Mouse (Mus musculus) heart, postnatal 10 days (tissue): ENCODE results near the gene Slc16a6. TPM values are rescaled to one million over a fixed set of nuclear protein-coding genes. Genes with fewer than 3 reads are reported as not detected.

Source experiments
- DNase-seq, 2 experiments: peaks; one replicate each; pipeline ENCODE4 v3.0.0; 2021
- intact Hi-C: fragments of 180-260 bp; cut with DNase I; formaldehyde crosslinking; loops from one replicate; pipeline ENCODE4 v1.15.1; 2025
- total RNA-seq, 2 experiments: library from RNA; stranded (reverse); gene quantifications; 2 replicates each; pipeline ENCODE4 v1.2.3; 2021

Gene Slc16a6
- total RNA-seq, 2 experiments from 2014 or later: 13.9 to 14.6 TPM

DNA sequence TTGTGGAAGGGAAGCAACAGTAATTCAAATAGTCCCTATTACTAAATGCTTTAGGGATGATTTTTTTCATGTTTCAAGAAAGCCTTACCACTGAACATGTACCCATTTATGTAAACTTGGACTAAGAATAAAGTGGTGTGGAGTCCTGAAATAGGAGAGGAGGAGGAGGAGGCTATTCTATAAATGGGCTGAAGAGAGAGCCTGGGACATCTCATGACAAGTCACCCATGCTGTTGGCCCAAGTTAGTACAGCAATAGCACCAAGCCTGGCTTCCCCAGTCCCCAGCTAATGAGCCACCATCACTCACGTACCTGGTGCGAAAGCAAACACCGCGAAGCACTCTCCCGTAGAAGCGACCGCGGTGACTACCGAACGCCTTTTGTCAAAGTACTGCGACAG is 15.2 kb downstream of the Slc16a6 start:
- DNase-seq: no peak
- intact Hi-C loops: no loop called here

DNA sequence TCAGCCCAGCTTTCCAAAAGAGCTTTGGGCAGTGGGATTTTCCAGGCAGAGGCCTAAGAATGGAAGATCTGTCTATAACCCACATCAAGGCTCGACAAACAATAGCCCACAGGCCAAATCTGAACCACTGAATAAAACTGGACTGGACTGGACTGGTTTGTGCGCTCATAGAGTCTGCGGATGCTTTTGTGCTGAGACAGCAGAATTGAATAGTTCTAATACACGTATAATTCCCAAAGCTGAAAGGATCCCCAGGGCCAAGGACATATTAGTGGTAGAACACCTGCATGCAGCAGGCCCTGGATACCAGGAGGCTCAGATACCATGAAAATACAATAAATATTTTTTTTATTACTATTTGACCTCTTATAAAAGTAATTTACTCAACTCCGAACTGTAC is 17.1 kb downstream of the Slc16a6 start:
- DNase-seq: no peak
- intact Hi-C loops: no loop called here

DNA sequence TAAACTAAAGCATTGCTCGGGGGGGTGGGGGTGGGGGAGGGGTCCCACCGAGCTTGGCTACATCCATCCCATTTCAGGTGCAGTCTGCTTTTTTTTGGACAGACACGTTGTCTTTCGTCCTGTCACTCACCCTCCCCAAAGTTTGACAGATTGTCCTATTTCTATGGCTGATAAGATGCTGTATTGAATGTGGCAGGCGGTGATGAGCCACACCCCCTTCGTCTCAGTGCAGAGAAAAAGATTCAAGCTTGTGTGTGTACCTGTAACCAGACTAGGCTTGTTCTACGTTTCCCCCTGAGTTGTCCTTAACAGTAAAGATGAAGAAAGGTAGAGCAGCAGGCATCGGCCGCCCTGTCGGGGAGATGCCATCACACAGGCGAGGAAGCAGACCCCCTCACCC is 22.2 kb downstream of the Slc16a6 start:
- no peak for DNase-seq
- intact Hi-C loops: no loop called here

DNA sequence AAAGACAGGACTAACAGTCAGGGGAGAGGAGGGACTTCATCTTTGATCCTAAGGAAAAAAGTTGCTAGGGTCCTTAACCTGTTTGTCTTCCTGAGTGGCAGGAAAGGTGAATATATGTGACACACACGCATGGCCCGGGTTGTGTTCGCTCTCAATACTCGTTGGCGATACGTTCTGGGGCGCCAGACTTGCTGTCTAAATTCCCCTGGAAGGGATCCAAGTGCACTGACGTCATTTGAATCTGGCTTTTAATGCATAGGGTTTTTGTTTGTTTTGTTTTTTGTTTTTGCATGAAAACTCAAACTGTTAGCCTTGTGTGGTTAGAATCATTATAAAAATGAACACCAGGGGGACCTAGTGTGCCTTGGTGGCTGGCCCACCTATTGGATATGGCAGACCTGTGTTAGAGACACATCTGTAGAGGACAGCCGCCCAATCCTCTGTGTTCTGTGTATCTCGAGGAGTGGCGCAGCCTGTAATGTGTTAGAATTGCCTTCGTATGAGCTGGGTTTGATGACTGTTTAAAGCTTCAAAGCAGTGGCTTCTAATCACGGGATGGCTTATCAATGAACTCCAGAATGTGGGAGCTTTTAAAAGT is 27.9 kb downstream of the Slc16a6 start:
- DNase-seq: peak; percentile 55 to 67
- intact Hi-C loops: loop anchor here (1.0 to 2.0 kb wide), 6 partner anchors 27 to 415 kb away; partner anchors contain the start of genes Arsg and Slc16a6

DNA sequence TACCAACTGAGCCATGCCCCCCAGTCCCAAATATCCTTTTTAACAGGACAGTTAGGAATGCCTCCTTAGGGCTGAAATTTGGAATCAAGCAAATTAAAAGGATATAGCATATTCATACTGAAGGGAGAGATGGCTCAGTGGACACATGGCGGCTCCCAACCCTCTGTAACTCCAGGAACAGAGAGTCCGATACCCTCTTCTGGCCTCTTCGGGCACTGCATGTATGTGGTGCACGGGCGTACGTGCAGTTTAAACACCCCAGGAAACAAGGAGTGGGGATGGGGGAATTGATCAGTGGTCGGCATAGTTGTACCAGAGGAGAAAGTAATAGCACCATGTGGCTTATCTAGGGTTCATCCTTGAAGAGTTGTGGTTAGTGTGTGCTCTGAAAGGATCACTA is 28.8 kb downstream of the Slc16a6 start:
- peak; percentile 27 to 45 for DNase-seq
- intact Hi-C loops: loop anchor here (2.0 to 5.0 kb wide), 6 partner anchors 28 to 416 kb away; partner anchors contain the start of genes Arsg and Slc16a6

DNA sequence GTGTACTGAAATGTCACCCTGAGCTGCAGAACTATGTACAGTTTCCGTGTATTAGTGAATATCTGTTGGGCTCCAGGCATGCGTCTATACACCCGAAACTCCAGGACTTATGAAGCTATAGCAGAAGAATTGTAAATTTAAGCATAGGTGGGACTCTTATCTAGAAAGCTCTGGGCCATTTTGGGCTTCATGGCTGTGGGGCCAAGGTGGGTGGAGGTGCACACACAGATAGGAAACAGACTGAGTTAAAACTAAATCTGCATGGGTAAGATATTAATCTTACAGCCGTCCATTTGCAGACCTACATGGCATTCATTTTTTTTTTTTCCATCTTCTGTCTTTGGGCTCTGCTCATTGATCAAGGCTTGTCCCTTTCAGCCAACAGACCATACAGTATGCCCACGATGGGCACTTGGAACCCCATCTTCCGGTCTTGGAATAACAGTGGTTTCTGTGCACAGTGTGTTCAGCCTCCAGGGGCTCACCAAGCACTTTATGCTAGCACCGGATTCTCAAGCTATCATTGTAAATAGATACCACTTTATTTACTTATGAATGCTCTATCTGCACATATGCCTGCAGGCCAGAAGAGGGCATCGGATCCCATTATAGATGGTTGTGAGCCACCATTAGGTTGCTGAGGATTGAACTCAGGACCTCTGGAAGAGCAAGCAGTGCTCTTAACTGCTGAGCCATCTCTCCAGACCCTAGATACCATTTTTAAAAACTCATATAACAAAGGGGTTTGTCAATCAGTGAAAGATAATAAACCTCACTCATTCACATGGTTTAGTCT is 29.7 kb downstream of the Slc16a6 start:
- intact Hi-C loops: loop anchor here (2.0 to 5.0 kb wide), 6 partner anchors 29 to 417 kb away; partner anchors contain the start of genes Arsg and Slc16a6
- no peak for DNase-seq

DNA sequence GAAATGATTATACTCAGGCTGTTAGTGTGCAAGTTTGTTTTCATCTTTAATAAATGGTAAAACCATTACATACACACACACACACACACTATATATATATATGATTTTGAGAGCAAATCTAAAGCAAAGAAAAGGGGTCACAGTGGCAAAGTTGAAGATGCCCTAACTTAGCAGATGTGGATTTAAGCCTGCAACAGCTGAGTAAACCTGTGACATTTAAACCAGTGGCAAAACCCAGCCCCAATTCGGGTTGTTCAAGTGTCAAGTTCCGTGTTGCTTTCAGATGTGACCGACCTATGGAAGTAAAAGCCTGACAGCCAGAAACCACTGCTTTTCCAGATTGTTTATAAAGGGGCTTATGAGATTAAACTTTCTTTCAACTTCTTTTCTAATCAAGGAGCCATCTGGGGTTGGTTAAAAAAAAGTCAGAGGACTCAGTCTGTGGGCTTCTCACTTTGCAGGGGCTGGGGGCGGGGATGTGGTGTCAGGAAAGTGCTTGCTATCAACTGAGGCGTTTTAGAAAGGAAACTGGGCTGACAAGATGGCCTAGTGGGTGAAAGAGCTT is 31.1 kb downstream of the Slc16a6 start:
- intact Hi-C loops: loop anchor here (5.0 kb wide), 2 partner anchors 110 to 125 kb away; no protein-coding TSS in a partner anchor
- DNase-seq: no peak

DNA sequence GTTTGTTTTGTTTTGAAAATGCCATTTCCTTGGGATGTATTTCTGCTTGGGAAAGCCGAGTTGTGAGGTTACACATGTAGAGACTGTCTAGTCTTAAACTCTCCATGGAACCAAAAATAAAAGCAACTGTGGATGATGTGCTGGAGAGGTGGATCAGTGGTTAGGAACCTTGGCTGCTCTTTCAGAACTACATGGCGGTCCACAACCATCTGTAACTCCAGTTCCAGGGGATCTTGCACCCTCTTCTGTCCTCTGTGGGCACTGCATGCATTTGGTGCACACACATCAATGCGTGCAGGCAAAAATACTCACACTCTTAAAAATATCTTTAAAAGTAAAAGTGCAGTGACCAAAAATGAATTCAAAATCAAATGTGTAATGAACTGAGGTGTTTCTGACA is 32.3 kb downstream of the Slc16a6 start:
- intact Hi-C loops: loop anchor here (5.0 kb wide), 2 partner anchors 109 to 124 kb away; no protein-coding TSS in a partner anchor
- peak; percentile 41 to 57 for DNase-seq

DNA sequence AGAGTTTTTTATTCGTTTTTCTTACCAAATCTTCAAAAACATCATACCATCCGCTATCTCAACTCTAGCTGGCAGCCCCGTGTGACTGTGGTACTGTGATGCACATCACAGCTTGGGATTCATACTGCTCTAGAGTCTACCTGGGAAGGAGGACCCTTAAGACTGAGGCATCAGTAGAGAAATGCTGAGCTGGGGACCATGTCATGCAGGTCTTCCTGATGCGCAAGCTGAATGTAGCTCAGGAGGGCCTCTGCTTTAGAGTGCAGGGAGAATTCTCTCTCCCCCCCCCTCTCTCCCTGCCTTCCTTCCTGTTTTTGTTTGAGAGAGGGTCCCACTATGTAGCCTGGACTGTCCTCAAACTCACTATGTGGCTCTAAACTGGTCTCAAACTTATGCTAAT is 32.8 kb downstream of the Slc16a6 start:
- intact Hi-C loops: loop anchor here (5.0 kb wide), 2 partner anchors 108 to 123 kb away; no protein-coding TSS in a partner anchor

DNA sequence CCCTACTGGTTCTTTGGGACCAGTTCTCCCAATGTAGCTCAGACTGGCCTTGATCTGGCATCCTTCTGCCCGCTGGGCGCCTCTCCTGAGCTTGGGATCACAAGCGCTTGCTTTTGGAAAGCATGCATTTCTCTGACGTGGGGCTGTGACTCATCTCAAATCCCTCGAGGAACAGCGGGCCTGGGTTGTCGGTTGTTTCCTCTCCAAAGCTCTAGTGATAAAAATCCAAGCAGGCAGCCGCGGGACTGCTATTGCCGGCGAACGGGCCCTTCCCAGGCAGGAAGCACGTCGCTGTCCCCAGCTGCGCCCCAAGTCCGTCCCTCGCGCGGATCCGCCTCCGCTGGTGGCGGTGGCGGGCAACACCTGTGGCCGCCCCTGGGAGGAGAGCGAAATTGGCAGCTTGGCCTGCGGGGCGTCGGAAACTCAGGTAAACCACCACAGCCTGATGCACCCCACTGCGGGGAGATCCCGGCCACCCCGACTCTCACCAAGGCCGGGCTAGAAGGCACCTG is 33.5 kb downstream of the Slc16a6 start:
- intact Hi-C loops: loop anchor here (5.0 kb wide), 2 partner anchors 108 to 123 kb away; no protein-coding TSS in a partner anchor

More for the DNA sequence above, 32.8 kb downstream of the Slc16a6 start:
- no peak for DNase-seq

DNA sequence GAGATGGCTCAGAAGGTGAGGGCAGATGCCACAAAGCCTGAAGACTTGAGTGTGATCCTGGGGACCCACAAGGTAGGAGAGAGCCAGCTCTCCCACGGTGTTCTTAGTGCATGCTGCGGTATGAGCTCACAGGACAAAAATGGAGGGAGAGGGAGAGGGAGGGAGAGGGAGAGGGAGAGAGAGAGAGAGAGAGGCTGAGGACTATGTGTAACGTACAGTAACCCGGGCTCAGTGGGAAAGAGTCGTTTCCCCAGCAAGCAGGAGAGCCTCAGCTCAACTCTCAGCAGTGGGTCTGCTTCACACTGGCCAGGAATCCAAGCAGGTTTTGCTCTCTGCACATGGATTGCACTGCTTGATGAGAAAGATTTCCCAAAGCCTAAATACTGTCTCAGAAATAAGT is 34.2 kb downstream of the Slc16a6 start:
- intact Hi-C loops: no loop called here
- DNase-seq: no peak

More for the DNA sequence above, 33.5 kb downstream of the Slc16a6 start:
- DNase-seq: peak; percentile 88 to 89

DNA sequence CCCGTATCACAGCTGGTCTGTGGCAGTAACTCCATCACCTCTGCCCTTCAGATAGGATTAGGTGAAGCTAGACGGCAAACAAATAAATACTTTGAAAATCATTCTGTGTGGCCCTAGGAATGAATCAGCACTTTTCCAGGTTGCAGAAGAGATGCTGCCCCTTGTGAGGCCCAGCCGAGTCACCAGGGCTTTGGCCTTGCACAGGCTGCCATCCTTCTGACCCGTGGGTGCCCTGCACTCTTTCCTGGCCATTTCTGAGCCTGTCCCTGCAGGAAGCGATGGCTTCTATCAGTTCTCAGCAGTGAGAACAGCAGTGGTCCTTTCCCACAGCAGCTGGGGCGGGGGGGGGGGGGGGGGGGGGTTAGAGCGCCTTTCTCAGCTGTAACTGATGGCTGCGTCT is 36.5 kb downstream of the Slc16a6 start:
- intact Hi-C loops: no loop called here
- DNase-seq: no peak

DNA sequence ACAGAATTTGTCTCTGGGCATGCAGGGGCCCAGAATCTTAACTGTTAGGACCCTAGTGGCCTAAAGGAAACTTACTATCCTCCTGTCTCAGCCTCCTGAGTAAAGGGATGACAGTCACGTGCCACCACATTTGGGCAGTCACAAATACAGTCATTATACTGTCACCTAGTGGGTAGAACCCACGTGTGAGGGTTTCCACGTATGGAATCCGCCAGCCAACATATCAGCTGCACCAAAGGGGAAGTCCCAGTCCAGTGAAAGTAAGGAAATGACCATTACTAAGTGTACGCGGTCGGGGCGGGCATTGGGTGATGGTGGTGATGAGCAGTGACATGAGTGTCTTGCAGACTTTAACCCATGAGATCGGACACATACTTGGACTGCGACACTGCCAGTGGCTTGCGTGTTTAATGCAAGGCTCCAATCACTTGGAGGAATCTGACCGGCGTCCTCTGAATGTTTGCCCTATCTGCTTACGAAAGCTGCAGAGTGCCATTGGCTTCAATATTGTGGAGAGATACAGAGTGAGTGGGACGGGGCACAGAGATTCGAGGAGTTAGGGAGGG is 39.1 kb downstream of the Slc16a6 start:
- intact Hi-C loops: no loop called here
- DNase-seq: no peak

DNA sequence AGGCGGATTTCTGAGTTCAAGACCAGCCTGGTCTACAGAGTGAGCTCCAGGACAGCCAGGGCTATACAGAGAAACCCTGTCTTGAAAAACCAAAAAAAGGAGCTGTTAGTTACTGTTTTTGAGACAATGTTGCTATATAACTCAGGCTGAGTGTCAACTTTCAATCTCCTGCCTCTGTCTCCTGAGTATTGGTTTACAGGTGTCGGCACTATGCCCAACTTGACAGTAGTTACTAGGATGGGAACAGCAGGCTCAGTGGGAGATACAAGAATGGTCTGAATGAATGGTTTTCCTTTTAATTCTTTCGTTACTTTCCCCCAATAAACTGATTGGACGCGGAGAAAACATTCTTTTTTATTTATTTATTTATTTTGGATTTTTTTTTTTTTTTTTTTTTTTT is 46.0 kb downstream of the Slc16a6 start:
- intact Hi-C loops: no loop called here
- DNase-seq: no peak

DNA sequence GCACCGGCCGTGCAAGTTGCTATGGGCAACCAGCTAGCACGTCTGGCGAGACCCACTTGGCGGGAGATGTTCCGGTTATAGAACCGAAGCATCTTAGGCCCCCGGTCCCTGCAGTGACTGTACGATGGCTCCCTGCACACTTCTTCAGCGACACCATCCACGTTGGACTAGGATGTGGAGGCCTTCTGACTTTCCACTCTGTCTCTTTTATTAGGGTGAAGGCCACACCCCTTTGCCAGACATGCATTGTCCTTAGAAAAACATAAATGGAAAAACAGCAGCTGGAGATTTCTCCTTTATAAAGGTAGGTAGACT is 47.2 kb downstream of the Slc16a6 start:
- no peak for DNase-seq
- intact Hi-C loops: no loop called here

DNA sequence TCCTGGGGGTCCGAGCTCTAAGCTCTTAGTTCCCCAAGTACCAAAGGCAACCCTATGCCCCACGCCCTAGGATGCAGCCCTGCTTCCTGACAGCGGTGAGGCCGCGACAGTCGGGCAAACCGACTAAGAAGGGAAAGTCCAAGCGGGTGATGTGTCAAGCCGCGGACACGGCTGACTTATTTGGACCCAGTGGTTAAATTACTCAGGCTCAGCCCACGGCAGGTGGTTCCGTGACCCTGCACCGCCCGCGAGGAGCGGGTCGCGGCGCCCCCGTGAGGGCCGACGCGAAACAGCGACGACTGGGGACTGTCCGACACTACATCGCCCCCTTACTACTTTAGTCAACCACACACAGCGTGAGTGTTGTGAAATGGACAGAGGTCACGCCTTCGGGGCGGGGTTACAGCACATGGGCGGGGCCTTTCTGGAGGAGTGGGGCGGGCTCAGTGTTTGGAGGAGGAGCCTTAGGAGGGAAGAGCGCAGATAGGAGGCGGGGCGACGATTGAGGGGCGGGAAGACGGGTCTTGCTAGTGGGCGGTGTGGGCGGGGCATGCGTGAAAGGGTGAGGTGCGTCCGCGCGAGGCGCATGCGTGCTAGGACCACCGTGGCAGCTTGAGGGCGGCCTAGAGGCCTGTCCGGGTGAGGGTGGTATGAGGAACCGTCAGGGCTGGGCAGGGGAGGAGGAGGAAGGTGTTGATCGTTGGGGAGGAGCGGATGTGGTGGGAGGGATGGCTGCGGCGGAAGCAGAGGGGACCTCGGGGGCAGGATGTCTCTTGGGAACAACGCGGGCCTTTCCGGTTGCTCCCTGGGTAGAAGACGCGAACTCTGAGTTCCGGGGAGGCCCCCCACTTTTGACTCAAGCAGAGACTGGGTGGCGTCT is 47.8 kb downstream of the Slc16a6 start, which contains the start of gene Amz2:
Amz2 (plus strand) TSS at position 555 of the 880 bp plus-strand sequence.
- intact Hi-C loops: loop anchor here (1.0 kb wide), 1 partner anchor 94 kb away; no protein-coding TSS in a partner anchor
- peak; percentile 99 to 100 for DNase-seq

DNA sequence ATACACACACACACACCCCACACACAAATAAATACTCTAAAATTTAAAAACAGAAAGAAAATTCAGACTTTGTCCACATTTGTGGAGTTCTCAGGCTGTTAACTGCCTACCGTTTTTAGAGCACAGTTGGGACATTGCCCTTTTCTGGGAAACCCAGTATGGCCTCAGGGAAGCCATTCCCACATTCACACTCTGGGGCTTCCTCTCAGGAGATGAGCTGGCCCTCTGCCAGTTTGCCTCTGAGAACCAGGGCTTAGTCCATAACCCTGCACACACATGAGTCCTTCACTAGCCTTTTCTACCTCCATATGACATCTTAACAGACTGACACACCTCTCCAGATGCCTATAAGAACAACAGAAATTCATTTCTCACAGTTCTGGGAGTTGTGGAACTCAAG is 50.1 kb downstream of the Slc16a6 start:
- DNase-seq: no peak
- intact Hi-C loops: loop anchor here (5.0 kb wide), 1 partner anchor 181 kb away; no protein-coding TSS in a partner anchor

DNA sequence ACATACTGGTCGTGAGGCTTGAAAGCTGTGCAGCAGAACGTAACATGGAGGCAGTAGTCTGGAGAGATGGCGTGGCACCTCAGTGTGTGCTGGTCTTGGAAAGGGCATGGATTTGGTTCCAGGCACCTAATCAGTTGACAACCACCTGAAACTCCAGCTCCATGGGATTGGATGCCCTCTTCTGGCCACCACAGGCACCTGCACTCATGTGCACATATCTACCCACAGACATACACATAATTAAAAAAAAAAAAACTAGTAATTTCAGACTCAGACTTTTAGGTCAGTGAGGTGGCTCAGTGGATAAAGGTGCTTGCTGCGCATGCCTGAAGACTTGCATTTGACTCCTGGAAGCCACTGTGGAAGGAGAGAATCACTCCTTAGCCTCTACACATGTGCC is 51.1 kb downstream of the Slc16a6 start:
- DNase-seq: no peak
- intact Hi-C loops: loop anchor here (5.0 kb wide), 1 partner anchor 180 kb away; no protein-coding TSS in a partner anchor

DNA sequence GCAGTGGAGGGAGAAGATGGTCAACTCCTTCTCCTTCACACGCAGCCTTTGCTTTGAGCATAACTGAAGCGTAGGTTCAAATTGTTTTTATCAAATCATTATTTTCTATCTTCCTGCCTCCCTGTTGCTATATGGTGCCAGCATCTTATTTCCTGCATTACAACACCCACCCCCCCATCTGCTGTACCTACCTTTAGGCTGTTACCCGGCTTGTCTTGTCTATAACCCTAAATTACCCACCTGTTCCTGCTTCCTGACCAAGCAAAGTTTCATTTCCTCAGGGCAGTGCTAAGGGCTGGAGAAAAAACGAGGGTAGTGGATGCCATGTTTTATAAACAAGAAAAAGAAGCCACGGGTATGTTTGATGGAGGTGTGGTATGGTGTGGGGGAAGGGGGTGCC is 52.2 kb downstream of the Slc16a6 start:
- DNase-seq: no peak
- intact Hi-C loops: loop anchor here (2.0 to 5.0 kb wide), 2 partner anchors 26 to 179 kb away; no protein-coding TSS in a partner anchor

DNA sequence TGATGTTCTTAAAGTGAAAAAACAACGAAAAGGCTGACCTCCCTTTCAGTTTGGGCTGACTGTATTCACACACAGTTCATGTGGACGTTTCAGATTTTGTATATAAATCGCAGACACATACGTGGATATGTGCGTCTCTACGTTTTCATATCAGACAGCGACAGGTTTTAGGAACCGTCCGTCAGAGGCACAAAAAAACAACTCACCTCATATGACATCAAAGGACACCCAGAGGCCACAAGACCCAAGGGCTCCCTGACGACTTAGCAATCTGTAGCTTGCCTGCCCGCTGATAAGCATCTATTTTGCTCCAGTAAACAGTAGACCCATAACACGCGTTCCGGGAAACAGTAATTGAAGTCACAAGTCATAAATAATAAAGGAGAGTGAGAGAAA is 52.8 kb downstream of the Slc16a6 start:
- intact Hi-C loops: loop anchor here (2.0 to 5.0 kb wide), 2 partner anchors 26 to 178 kb away; no protein-coding TSS in a partner anchor
- no peak for DNase-seq
